Mouse (Mus musculus) T-helper 2 cell (primary cell): ENCODE data around the gene Olfml2b.

Experiments used
- in situ Hi-C: fragments of 300-600 bp; cut with MboI, MseI; formaldehyde crosslinking; loops from one replicate; pipeline ENCODE4 v1.15.1; 2025; ENCODE audit warnings: high pct_unique_total_duplicates

Olfml2b gene

GRCm38 (mm10) chr1:170695326-170695725, 51.0 kb downstream of the Olfml2b start:
- in situ Hi-C loops, result no loop called here

- in situ Hi-C loops, result no loop called here
These were observed 52.7 kb downstream of the Olfml2b start for GRCm38 (mm10) chr1:170696996-170697395.

DNA sequence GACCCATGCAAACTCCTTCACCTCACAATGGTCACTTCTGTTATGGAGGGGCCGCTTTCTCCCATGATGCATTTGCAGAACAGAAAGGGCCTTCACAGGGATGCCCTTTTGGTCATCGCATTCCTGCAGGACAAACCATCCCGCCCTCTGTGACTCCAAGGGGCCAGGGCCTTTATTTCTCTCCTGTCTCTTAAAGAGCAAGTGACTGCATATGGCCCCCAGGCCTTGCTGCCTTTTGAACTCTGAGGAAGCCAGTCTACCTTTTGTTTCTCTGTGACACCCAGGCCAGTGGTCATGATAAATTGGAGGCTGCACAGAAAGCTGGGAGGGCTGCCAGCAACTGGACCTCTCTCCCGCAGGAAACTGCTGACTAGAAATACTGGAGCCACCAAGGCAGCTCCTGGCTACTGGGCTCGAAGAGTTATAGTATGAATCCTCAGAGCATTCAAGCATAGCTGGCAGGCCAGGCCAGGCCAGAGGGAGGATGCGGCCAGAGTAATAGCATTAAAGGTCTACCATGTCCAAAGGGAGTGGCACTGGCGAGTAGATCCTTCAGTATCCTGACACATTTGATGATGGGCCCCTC, 53.5 kb downstream of the Olfml2b start:
- in situ Hi-C loops, result no loop called here

- in situ Hi-C loops, result no loop called here
These were observed 54.4 kb downstream of the Olfml2b start for GRCm38 (mm10) chr1:170698771-170699170.

- in situ Hi-C loops, result no loop called here
These were observed 55.2 kb downstream of the Olfml2b start for GRCm38 (mm10) chr1:170699553-170699952.

DNA sequence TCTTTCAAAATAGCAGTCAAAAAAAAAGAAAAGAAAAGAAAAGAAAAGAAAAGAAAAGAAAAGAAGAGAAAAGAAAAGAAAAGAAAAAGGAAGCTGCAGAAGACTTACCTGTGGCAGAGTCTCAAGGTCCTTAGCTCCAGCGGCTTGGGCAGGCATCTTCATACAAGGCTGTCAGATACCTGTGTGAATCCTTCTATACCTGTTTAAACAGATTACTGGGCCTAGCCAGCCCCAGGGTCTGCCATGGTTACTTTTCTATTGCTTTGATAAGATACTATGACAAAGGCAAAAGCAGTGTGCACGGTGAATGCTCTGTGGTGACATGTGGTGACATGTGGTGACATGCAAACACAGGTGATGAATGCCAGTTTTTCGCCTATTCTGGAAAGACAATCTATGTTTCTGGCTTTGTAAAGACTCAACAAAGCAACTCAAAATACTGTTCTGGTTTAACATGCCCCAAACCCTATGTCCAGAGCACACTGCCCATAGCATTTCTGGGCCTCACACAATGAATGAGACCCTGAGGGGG, 56.2 kb downstream of the Olfml2b start:
- in situ Hi-C loops, result no loop called here

GRCm38 (mm10) chr1:170701178-170701577, 56.8 kb downstream of the Olfml2b start:
- in situ Hi-C loops, result no loop called here

DNA sequence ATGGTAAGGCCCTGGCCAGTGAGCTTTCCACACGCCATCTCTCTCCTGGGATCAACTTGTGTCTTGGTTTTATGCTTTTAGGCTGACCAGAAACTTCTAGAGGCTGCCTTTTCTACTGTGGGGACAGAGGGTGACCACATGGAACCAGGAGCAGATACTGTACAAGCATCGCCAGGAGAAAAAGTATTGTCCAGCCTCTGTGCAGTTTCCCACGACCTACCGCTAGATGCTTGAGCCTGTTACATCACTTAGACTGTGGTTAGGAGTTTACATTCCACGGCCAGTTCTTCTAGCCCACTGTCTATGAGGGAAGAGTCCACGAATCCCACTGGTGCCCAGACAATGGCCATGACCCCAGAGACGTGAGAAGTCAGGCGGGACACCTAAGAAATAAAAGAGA, 57.2 kb downstream of the Olfml2b start:
- in situ Hi-C loops, result no loop called here

- in situ Hi-C loops, result no loop called here
These were observed 57.9 kb downstream of the Olfml2b start for GRCm38 (mm10) chr1:170702263-170702662.

DNA sequence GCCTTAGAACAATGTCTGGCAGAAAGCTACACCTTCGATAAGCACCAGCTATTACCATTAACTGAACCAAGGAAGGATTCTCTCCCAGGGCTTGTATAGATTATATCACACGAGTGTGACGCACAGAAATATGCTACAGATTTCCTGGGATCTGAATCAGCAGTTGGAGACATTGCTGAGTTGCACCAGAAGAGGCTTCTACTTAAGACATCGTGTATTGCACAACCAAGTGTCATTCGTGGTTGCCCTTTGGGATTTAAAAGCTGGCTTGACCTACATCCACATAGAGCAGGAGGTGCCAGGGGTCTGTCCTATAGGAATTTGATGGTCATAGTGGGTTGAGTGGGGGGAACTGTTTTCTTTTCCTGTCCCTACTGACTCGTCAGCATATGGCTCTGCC, 58.6 kb downstream of the Olfml2b start:
- in situ Hi-C loops, result no loop called here

GRCm38 (mm10) chr1:170704103-170704502, 59.8 kb downstream of the Olfml2b start:
- in situ Hi-C loops, result no loop called here

GRCm38 (mm10) chr1:170704911-170705594, 60.7 kb downstream of the Olfml2b start:
- in situ Hi-C loops, result no loop called here

DNA sequence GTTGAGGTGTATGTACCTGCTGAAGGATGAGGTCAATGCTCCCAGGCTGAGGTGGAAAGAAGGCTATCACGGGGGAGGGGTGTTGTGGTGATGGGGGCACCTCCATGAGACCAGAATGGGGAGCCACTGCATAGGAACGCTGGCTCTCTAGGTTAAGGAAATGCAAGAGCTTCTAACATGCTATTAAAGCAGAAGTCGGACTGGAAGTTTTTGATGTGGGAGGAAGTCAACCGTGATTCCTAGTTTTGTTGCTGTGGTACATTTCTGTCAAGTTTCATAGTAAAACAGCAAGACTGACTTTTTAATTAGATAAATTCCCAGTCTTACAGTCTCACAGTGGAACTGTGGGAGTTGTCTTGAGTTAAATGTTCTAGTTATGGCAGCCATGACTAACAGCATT, 61.7 kb downstream of the Olfml2b start:
- in situ Hi-C loops, result no loop called here

DNA sequence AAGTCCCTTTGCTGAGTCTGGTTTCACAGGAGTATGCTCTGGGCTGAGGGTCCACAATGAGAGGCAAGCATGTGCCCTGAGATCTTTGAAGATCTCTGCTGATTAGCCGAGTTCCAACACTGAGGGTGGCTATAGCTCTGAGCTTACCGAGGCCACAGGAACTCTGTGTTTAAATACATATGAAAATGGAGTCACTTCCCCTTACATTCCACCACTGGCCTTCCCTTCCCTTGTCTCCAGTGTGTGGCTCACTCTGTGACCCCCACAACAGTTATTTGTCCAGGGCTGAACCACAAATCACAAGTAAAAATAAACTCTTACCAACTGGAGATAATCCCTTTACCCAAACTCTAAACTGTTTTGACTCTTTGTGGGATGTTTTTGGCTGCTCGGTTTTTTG, 64.7 kb downstream of the Olfml2b start:
- in situ Hi-C loops, result no loop called here

DNA sequence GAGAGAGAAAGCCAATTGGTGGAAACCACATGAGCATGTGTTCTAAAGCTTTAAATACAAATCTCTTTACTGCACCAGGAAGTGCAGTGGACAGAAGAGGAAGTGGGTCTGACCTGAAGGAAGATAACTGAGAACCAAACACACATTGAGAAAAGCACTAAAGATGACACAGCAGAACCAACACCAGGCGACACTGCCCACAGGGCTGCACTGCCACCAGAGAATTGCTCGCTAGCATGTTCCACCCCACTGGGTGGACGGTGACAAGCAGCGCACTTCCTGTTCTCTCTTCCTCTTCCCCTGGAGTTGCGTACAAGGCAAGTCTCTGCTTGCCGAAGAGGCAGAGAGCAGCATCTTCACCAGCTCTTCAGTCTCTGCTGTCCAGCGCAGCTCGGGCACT, 65.1 kb downstream of the Olfml2b start:
- in situ Hi-C loops, result no loop called here

DNA sequence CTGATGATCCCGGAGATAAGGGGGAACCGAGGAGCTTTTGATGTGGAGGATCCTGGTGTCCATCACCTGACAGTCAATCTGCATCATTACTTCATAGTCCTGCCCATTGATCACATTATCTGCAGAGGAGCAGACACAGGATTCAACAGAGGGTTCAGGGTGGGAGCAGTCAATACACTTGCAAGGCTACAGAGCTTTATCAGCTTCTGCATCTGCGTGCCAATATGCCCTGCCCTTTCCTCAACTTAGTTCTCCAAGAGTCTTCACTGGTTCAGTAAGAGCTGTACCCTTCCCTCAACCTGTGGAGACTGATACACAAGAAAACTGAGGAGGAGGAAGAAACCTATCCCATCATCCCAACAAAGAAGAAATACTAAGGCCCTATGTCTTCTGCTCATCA, 65.6 kb downstream of the Olfml2b start:
- in situ Hi-C loops, result no loop called here

DNA sequence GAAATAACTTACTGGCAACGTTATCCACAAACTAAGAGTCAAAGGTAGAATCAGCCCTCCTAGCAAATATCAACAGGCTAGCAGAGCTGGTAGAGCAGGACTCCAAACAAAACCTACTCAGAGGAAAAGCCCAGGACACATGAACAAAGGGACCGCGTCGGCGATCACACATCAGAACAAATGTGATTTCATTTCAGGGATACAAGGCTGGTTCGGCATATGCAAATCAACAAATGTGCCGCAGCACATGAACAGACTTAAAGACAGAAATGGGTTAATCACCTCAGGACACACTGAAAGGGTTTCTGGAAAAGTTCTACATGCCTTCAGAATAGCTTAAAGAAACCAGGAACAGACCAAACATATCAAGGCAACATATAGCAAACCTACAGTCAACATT, 67.4 kb downstream of the Olfml2b start:
- in situ Hi-C loops, result no loop called here

GRCm38 (mm10) chr1:170717241-170717828, 73.0 kb downstream of the Olfml2b start:
- in situ Hi-C loops, result no loop called here

DNA sequence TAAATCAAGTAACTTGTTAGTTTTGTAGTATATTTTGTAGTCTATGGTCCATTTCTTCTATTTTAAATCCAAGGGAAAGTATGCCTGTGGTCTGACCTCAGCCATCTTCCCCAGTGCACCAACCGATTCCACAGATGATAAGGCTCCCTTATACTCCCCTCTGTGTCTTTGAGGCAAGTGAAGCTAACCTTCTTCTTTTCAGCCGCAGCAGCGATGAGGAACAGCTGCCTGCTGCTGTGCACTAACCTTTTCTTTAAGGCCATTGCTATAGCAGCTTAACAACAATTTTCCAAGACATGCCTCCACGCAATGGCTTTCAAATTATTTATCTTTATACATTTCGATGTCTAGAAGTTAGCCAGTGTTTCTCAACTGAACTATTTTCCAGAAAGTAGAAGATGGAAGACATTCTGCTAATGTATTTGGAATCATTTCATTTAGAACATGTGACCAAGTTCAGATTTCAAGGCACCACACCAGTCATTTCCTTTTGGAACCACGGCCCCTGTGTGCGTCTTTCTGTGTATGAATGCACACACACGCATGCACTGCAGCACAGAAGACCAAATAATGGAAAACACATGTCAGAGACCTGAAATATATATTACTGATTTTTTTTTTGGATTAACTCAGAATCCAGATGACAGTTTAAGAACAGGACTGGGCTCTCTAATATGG, 73.9 kb downstream of the Olfml2b start:
- in situ Hi-C loops, result no loop called here

- in situ Hi-C loops, result no loop called here
These were observed 77.2 kb downstream of the Olfml2b start for GRCm38 (mm10) chr1:170721560-170721959.

GRCm38 (mm10) chr1:170728524-170728923, 84.2 kb downstream of the Olfml2b start:
- in situ Hi-C loops, result no loop called here

GRCm38 (mm10) chr1:170729267-170729962, 85.1 kb downstream of the Olfml2b start:
- in situ Hi-C loops, result no loop called here
